Mouse (Mus musculus): ENCODE measurements around the gene Csdc2.
"Not testable (repeated sequence)": the region's sequence is repeated elsewhere in the genome, so short reads cannot be mapped to it uniquely, and the experiment has no call there.

Gene Csdc2

GRCm38 (mm10) chr15:81936679-81937078, at the start of gene Csdc2:
Csdc2 (plus strand) TSS chr15:81936759.
- peak; percentile 76 for DNase-seq (ENCODE audit: low spot score)

GRCm38 (mm10) chr15:81886795-81887550, 49.6 kb upstream of the Csdc2 start:
- no peak for DNase-seq (ENCODE audit: low spot score)

- no peak for DNase-seq (ENCODE audit: low spot score)
Observed at GRCm38 (mm10) chr15:81889175-81889574, 47.4 kb upstream of the Csdc2 start.

GRCm38 (mm10) chr15:81891140-81891802, 45.3 kb upstream of the Csdc2 start:
- no peak for DNase-seq (ENCODE audit: low spot score)

GRCm38 (mm10) chr15:81891822-81892580, 44.6 kb upstream of the Csdc2 start:
- DNase-seq (ENCODE audit: low spot score), result no peak

- DNase-seq (ENCODE audit: low spot score), result no peak
Observed at GRCm38 (mm10) chr15:81894002-81894401, 42.6 kb upstream of the Csdc2 start.

- no peak for DNase-seq (ENCODE audit: low spot score)
Observed at GRCm38 (mm10) chr15:81896407-81896806, 40.2 kb upstream of the Csdc2 start.

- DNase-seq (ENCODE audit: low spot score), result no peak
Observed at GRCm38 (mm10) chr15:81897607-81898285, 38.8 kb upstream of the Csdc2 start.

- DNase-seq (ENCODE audit: low spot score), result no peak
Observed at GRCm38 (mm10) chr15:81898751-81899150, 37.8 kb upstream of the Csdc2 start.

GRCm38 (mm10) chr15:81904939-81905338, 31.6 kb upstream of the Csdc2 start:
- DNase-seq (ENCODE audit: low spot score), result peak; percentile 79

GRCm38 (mm10) chr15:81907953-81908352, 28.6 kb upstream of the Csdc2 start:
- DNase-seq (ENCODE audit: low spot score), result no peak

GRCm38 (mm10) chr15:81908767-81909166, 27.8 kb upstream of the Csdc2 start:
- DNase-seq (ENCODE audit: low spot score), result not testable (repeated sequence)

- DNase-seq (ENCODE audit: low spot score), result no peak
Observed at GRCm38 (mm10) chr15:81912498-81912897, 24.1 kb upstream of the Csdc2 start.

- DNase-seq (ENCODE audit: low spot score), result no peak
Observed at GRCm38 (mm10) chr15:81914668-81915067, 21.9 kb upstream of the Csdc2 start.

- no peak for DNase-seq (ENCODE audit: low spot score)
Observed at GRCm38 (mm10) chr15:81915663-81916062, 20.9 kb upstream of the Csdc2 start.

GRCm38 (mm10) chr15:81917201-81917600, 19.4 kb upstream of the Csdc2 start:
- no peak for DNase-seq (ENCODE audit: low spot score)

- peak; percentile 74 for DNase-seq (ENCODE audit: low spot score)
Observed at GRCm38 (mm10) chr15:81917621-81918463, 18.7 kb upstream of the Csdc2 start.

- DNase-seq (ENCODE audit: low spot score), result no peak
Observed at GRCm38 (mm10) chr15:81919062-81919461, 17.5 kb upstream of the Csdc2 start.

- no peak for DNase-seq (ENCODE audit: low spot score)
Observed at GRCm38 (mm10) chr15:81920546-81921217, 15.9 kb upstream of the Csdc2 start.

GRCm38 (mm10) chr15:81921255-81921654, 15.3 kb upstream of the Csdc2 start:
- no peak for DNase-seq (ENCODE audit: low spot score)

GRCm38 (mm10) chr15:81924933-81925332, 11.6 kb upstream of the Csdc2 start:
- no peak for DNase-seq (ENCODE audit: low spot score)
